Mouse (Mus musculus) Patski (cell line): Measurements from ENCODE around the gene Milr1. TPM values are rescaled to one million over a fixed set of nuclear protein-coding genes. Genes with fewer than 3 reads are reported as not detected.
A peak's percentile ranks its signal among the peaks of the same experiment; 100 is the strongest.
"Not testable (repeated sequence)": the region's sequence is repeated elsewhere in the genome, so short reads cannot be mapped to it uniquely, and the experiment has no call there.

Experiments used
- ATAC-seq: fragments of 100-300 bp; one replicate; pipeline ENCODE4 v1.8.0; 2021
- CTCF ChIA-PET: fragments of 350-600 bp; sonication (Branson Sonifier 250); formaldehyde crosslinking; loops from one replicate; lab custom pipeline; 2022; ENCODE audit warnings: inconsistent platforms; lab: Charles Lee
- POLR2A ChIA-PET: fragments of 350-600 bp; sonication (Branson Sonifier 250); formaldehyde crosslinking; loops from one replicate; lab custom pipeline; 2022; ENCODE audit warnings: antibody characterized with exemption, inconsistent platforms; lab: Charles Lee
- DNase-seq: peaks from one replicate; pipeline ENCODE4 v3.0.0-alpha.2; 2011; ENCODE audit warnings: low read depth, low spot score
- H3K27me3 ChIP-seq: fragments of 371-371 bp; one replicate; pipeline ENCODE4 v1.5.1; 2021
- CTCF ChIP-seq: fragments of 100-300 bp; IDR thresholded peaks from one replicate; pipeline ENCODE4 v1.5.1; 2021
- in situ Hi-C: fragments of 300-500 bp; cut with MboI; formaldehyde crosslinking; loops from 3 replicates; pipeline ENCODE4 v1.11.1; 2018; ENCODE audit warnings: low pct_unique_long_range_greater_than_20kb, mixed read lengths
- polyA plus RNA-seq: library from polyadenylated mRNA; unstranded; gene quantifications from one replicate; pipeline ENCODE4 v1.2.3, GENCODE M21; 2021

Milr1 gene
- polyA plus RNA-seq, 1 experiment from 2014 or later: 0.59 TPM

DNA sequence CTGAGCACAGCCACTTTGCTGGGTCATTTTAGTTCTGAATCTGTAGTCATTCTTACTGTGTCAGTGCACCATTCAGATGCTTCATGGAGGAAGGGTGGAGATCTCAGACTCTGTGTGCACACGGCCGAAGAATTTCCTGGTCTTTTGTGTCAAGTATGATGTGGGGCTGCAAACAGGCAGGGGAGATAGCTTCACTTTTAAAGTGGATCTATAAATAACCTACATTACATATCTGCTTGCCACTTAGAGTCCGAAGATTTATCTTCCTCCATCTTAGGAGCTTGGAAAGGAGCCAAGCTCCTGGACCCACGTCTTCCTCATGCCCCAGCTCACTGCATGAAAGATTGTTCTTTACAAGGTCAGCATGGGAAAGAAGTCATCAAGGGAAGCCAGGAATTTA lies 20.3 kb upstream of the Milr1 start:
- TF ChIP-seq CTCF: no peak
- H3K27me3 ChIP-seq: no peaks in the 10 kb centered on the region
- ChIA-PET CTCF (interaction anchor here (2.0 kb wide), 1 partner anchor 12 kb away, joined by 9 read pairs; no protein-coding TSS in a partner anchor), POLR2A (no interaction called here)
- in situ Hi-C loops: no loop called here
- ATAC-seq (no peak), DNase-seq (no peak)

DNA sequence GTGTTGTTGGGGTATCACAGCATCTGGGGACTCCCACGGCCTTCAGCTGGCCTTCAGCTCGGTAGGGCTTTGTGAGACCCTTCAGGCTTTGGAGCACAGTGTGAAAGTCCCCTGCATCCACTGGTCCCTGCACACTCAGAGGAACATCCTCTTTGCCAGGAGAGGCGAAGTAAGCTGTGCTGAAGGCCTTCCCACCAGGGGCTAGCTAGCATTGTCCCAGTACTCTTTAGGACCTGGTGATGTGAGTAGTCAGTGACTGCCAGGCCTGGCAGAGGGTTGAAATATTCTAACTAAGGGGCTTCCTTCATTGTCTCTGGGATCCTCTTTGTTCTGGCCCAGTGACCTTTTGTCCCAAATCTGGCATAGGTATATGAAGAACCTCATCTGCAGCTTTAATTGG lies 14.4 kb upstream of the Milr1 start:
- in situ Hi-C loops: no loop called here
- ATAC-seq (no peak), DNase-seq (no peak)
- POLR2A ChIA-PET: no interaction called here
- H3K27me3 ChIP-seq: no peaks in the 10 kb centered on the region
- CTCF ChIA-PET: no interaction called here
- no peak for TF ChIP-seq CTCF

DNA sequence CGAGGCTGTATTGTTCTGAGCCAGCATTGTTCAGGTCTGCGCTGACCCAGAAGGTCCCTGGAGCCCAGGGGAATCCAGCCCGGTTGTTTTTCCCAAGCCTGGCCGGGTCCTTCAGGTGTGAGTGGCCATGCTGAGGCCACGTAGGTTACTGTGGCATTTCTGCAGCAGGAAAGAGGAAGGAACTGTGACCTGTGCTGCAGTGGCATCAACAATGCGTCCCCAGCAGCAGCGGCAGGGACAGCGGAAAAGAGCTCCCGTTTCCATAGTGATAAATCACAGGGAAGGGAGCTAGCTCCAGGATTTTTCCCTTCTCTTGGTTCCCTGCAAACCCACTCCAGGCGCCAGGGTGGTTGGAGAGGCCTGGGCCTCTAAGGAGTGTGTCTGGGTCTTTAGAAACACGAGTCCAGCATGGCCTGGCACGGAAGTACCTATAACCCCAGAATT lies 13.8 kb upstream of the Milr1 start:
- ATAC-seq (no peak), DNase-seq (no peak)
- ChIA-PET POLR2A (no interaction called here), CTCF (interaction anchor here (0.8 kb wide), 1 partner anchor 57 kb away, joined by 3 read pairs; no protein-coding TSS in a partner anchor)
- in situ Hi-C loops: no loop called here
- no peaks in the 10 kb centered on the region for H3K27me3 ChIP-seq
- TF ChIP-seq CTCF: no peak

DNA sequence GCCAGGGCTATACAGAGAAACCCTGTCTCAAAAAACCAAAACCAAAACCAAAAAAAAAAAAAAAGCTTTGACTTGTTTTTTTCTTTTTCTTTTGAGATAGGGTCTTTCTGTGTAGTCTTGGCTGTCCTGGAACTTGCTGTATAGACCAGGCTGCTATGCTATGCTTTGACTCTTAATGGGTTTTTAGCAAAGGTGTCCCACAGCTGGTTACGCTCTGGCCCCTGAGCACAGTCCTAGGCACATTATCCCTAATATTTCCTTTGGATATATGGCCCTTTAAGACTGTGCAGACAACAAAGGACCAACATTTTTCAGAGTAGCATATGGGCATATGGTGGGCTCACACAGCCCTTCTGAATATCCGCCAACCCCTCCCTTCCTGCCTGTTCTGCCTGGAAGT lies 11.9 kb upstream of the Milr1 start:
- no peaks in the 10 kb centered on the region for H3K27me3 ChIP-seq
- CTCF ChIA-PET: no interaction called here
- in situ Hi-C loops: no loop called here
- DNase-seq (no peak), ATAC-seq (no peak)
- no peak for TF ChIP-seq CTCF
- POLR2A ChIA-PET: interaction anchor here (0.5 to 0.7 kb wide), 2 partner anchors 57 to 121 kb away, joined by 3 to 4 read pairs; no protein-coding TSS in a partner anchor

DNA sequence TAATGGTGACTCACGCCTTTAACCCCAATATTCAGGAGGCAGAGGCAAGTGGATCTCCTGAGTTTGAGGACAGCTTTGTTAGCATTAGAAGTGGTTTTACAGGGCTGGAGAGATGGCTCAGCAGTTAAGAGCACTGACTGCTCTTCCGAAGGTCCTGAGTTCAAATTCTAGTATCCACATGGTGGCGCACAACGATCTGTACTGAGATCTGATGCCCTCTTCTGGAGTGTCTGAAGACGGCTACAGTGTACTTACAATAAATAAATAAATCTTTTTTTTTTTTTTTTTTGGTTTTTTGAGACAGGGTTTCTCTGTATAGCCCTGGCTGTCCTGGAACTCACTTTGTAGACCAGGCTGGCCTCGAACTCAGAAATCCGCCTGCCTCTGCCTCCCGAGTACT lies 10.3 kb upstream of the Milr1 start:
- peak; percentile 28 for TF ChIP-seq CTCF
- POLR2A ChIA-PET: interaction anchor here (0.5 kb wide), 1 partner anchor 58 kb away, joined by 4 read pairs; no protein-coding TSS in a partner anchor
- H3K27me3 ChIP-seq, DNase-seq, ATAC-seq: not testable (repeated sequence)
- in situ Hi-C loops: loop anchor here (5.0 kb wide), 1 partner anchor 93 kb away; no protein-coding TSS in a partner anchor
- CTCF ChIA-PET: interaction anchor here (3.2 kb wide), 1 partner anchor 93 kb away, joined by 32 read pairs; no protein-coding TSS in a partner anchor

DNA sequence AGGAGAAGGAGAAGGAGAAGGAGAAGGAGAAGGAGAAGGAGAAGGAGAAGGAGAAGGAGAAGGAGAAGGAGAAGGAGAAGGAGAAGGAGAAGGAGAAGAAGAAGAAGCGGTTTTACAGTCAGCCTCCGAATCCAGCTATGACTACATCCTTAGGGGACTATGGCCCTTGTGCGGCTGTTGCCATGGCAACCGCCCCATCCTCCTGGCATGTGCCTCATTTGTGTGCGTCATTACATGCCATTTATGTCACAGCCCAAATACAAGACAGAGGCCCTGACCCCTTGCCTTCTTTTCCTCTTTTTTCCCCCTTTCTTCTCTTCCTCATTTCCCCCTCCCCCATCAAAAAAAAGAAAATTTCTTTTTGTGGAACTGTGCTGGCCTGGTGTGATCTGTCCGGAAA lies 9.8 kb upstream of the Milr1 start:
- no peaks in the 10 kb centered on the region for H3K27me3 ChIP-seq
- CTCF ChIA-PET: interaction anchor here (1.6 to 3.2 kb wide), 5 partner anchors 10 to 93 kb away, joined by 7 to 32 read pairs (median 14); partner anchors contain the start of gene Milr1
- in situ Hi-C loops: loop anchor here (5.0 kb wide), 1 partner anchor 94 kb away; no protein-coding TSS in a partner anchor
- POLR2A ChIA-PET: interaction anchor here (0.5 to 0.6 kb wide), 2 partner anchors 58 to 71 kb away, joined by 3 to 4 read pairs; no protein-coding TSS in a partner anchor
- TF ChIP-seq CTCF: no peak
- ATAC-seq: no peak
- DNase-seq: no peak

DNA sequence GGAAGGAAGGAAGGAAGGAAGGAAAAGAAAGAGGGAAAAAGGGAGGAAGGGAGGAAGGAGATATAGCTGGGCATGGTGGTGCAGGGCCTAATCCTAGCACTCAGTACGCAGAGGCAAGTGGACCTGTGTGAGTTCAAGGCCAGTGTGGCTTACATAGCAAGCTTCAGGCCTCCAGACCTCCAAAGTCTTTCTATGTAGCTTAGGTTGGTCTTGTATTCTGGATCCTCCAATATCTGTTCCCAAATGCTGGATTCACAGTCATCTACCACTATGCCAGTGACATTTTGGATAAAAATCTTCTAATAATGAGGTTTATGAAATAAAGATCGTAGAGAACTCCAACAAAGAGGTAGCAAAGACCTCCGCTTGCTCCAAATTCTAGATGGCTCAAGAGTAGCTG lies 9.2 kb upstream of the Milr1 start:
- ChIA-PET CTCF (interaction anchor here (0.7 to 3.2 kb wide), 15 partner anchors 11 to 329 kb away, joined by 3 to 32 read pairs (median 5); partner anchors contain the start of genes Milr1 and Polg2), POLR2A (interaction anchor here (0.6 to 0.9 kb wide), 2 partner anchors 71 to 240 kb away, joined by 3 to 4 read pairs; no protein-coding TSS in a partner anchor)
- in situ Hi-C loops: loop anchor here (5.0 kb wide), 1 partner anchor 95 kb away; no protein-coding TSS in a partner anchor
- ATAC-seq: no peak
- TF ChIP-seq CTCF: no peak
- H3K27me3 ChIP-seq: no peaks in the 10 kb centered on the region
- no peak for DNase-seq

DNA sequence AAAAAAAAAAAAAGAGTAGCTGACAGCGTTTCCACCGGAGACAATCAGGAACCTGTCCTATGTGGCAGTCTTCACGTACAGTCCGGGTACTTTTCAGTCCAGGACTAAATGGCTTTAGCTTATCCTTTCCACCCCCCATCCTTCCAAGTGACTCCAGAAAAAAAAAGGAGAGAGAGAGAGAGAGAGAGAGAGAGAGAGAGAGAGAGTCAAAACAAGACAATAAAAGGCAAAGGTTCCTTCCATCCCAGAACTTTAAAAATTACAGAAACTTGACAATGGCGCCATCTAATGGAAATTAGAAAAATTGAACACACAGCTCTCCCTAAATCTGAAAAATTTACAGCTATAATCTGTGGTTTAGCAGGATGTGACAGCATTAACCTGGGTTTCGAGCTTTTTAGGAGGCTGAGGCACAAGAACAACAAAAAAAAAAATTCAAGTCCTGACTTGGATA lies 8.6 kb upstream of the Milr1 start:
- ChIA-PET CTCF (interaction anchor here (0.6 to 3.2 kb wide), 24 partner anchors 10 to 330 kb away, joined by 3 to 32 read pairs (median 3); partner anchors contain the start of genes Milr1 and Polg2), POLR2A (interaction anchor here (0.7 to 0.9 kb wide), 3 partner anchors 92 to 240 kb away, joined by 3 to 6 read pairs (median 4); no protein-coding TSS in a partner anchor)
- DNase-seq (no peak), ATAC-seq (no peak)
- in situ Hi-C loops: loop anchor here (5.0 kb wide), 1 partner anchor 95 kb away; no protein-coding TSS in a partner anchor
- H3K27me3 ChIP-seq: no peaks in the 10 kb centered on the region
- TF ChIP-seq CTCF: peak; percentile 60

DNA sequence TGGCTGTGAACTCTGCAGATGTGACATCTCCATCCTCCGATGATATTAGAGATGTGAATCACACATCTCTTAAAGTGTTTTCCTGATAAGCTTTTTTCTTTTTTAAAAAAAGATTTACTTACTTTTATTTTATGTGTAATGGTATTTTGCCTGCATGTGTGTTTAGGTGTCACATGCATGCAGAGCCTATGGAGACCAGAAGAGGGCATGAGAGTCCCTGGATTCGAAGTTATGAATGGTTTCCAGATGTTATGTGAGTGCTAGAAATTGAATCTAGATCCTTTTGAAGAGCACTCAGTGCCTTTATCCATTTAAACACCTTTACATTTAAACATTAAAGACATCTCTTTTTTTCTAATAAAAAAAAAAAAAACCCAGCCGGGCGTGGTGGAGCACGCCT lies 6.1 kb upstream of the Milr1 start:
- POLR2A ChIA-PET: no interaction called here
- no peak for DNase-seq
- no peak for ATAC-seq
- H3K27me3 ChIP-seq: no peaks in the 10 kb centered on the region
- CTCF ChIA-PET: no interaction called here
- in situ Hi-C loops: loop anchor here (5.0 kb wide), 1 partner anchor 98 kb away; no protein-coding TSS in a partner anchor
- peak; percentile 53 for TF ChIP-seq CTCF

DNA sequence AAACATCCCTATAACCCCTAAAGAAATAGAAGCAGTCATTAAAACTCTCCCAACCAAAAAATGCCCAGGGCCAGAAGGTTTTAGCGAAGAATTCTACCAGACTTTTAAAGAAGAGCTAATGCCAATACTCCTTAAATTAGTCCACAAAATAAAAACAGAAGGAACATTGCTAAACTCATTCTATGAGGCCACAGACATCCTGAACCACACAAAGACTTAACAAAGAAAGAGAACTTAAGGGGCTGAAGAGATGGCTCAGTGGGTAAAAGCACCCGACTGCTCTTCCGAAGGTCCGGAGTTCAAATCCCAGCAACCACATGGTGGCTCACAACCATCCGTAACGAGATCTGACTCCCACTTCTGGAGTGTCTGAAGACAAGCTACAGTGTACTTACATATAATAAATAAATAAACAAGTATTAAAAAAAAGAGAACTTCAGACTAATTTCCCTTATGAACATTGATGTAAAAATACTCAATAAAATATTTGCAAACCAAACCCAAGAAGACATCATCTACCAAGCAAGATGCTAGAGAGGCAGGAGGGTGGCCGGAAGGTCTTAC lies 1.4 kb upstream of the Milr1 start:
- ATAC-seq, DNase-seq, CTCF ChIA-PET, POLR2A ChIA-PET, H3K27me3 ChIP-seq: not testable (repeated sequence)
- in situ Hi-C loops: loop anchor here (25.0 kb wide), 1 partner anchor 237 kb away; no protein-coding TSS in a partner anchor
